Mouse (Mus musculus) embryonic facial prominence, embryonic 14.5 days (tissue): ENCODE results near the gene Tmem89. TPM values are rescaled to one million over a fixed set of nuclear protein-coding genes. Genes with fewer than 3 reads are reported as not detected.

Experiments
- ATAC-seq: fragments of 200-750 bp; cut with Nextera tagmentation; 2 replicates; pipeline ENCODE4 v1.8.0; 2017; ENCODE audit warnings: low read depth, moderate number of reproducible peaks, moderate TSS enrichment
- DNase-seq: peaks from one replicate; pipeline ENCODE4 v3.0.0-alpha.2; 2015; ENCODE audit warnings: low spot score
- H3K27ac ChIP-seq: fragments of 300-500 bp; sonication (generic); replicated peaks from 2 replicates; pipeline ENCODE4 v1.5.1; 2014; ENCODE audit warnings: low read depth, mild to moderate bottlenecking, low read length, moderate library complexity
- H3K27me3 ChIP-seq: fragments of 300-500 bp; sonication (generic); replicated peaks from 2 replicates; pipeline ENCODE4 v1.6.1; 2014; ENCODE audit warnings: low read length; ENCODE audit not compliant: control insufficient read depth, insufficient read depth
- H3K36me3 ChIP-seq: fragments of 300-500 bp; sonication (generic); 2 replicates; pipeline ENCODE4 v1.6.1; 2014; ENCODE audit warnings: low read length, mixed read lengths; ENCODE audit not compliant: control insufficient read depth, insufficient read depth
- H3K4me1 ChIP-seq: fragments of 300-500 bp; sonication (generic); 2 replicates; pipeline ENCODE4 v1.6.1; 2014; ENCODE audit warnings: antibody characterized with exemption, low read length; ENCODE audit not compliant: control insufficient read depth, insufficient read depth
- H3K4me2 ChIP-seq: fragments of 300-500 bp; sonication (generic); 2 replicates; pipeline ENCODE4 v1.6.1; 2014; ENCODE audit warnings: low read depth, mild to moderate bottlenecking, low read length, moderate library complexity, mixed read lengths
- H3K4me3 ChIP-seq: fragments of 300-500 bp; sonication (generic); 2 replicates; pipeline ENCODE4 v1.5.1; 2014; ENCODE audit warnings: low read depth, mild to moderate bottlenecking, low read length
- H3K9ac ChIP-seq: fragments of 300-500 bp; sonication (generic); 2 replicates; pipeline ENCODE4 v1.6.1; 2014; ENCODE audit warnings: low read depth, mild to moderate bottlenecking, low read length, moderate library complexity, mixed read lengths
- H3K9me3 ChIP-seq: fragments of 300-500 bp; sonication (generic); 2 replicates; pipeline ENCODE4 v1.6.1; 2016; ENCODE audit warnings: low read length; ENCODE audit not compliant: control insufficient read depth
- WGBS: fragments of 180-500 bp; shearing (Covaris S2); extraction: QIAGEN DNeasy Blood & Tissue Kit; methylation state at CpG from one replicate; pipeline ENCODE4 v1.1.7; 2014; 5-methylcytosine and 5-hydroxymethylcytosine counted together
- polyA plus RNA-seq: library from polyadenylated mRNA; unstranded; fragments of >200 nt; fragmentation: Nextera tagmentation; extraction: Ambion mirVana; gene quantifications from 2 replicates; pipeline ENCODE4 v1.2.1, GENCODE M21; 2014

Gene Tmem89
- polyA plus RNA-seq, 1 experiment from 2014 or later = not detected

DNA sequence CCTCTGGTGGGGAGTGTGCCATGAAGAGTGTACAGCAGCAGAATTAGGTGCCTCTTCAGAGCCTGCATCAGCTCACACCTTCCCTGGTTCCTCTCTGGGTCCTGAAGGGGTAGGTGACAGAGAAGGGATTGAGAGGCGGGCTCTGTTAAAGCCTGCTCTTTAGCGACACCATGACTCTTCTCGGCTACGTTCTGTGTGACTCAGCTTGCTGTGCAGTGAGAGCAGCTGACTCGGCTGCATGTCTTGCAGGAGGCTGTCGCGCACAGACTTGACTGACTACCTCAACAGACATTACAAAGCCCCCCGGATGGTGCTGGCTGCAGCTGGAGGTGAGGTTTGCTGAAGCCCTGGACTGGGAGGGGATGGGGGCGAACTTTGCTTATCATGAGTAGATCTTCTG is 30.7 kb downstream of the Tmem89 start:
- no peaks in the 10 kb centered on the region for H3K9me3 ChIP-seq
- no peak overlapping the region for H3K4me2 ChIP-seq
- H3K4me3 ChIP-seq = no peak overlapping the region
- H3K27ac ChIP-seq = no peak overlapping the region
- ATAC-seq = no peak
- WGBS = 84% methylated on average over 9 of the region's 9 CpGs
- H3K9ac ChIP-seq = no peak overlapping the region
- H3K4me1 ChIP-seq = peaks cover 23% of the 10 kb centered on the region
- H3K36me3 ChIP-seq = peaks cover 93% of the 10 kb centered on the region
- H3K27me3 ChIP-seq = no peaks in the 10 kb centered on the region
- no peak for DNase-seq

DNA sequence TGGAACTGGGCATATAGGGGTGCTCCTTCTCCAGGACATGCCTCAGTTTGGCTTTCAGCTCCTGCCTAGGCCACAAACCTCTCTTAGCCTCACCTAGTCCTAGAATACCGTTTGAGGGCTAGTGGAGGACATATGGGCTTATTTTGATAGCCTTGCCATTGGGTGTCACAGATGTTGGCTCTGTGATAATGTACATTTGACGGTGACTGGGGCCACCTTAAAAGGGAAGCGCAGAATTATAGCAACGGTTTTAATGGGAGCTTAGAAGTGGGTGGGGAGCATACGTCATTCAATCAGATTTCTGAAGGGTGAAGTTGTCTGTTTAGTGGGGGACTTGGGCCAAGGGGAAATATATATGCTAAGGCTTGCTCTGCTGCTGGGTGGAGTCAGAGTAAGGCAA is 31.2 kb downstream of the Tmem89 start:
- DNase-seq (no peak), ATAC-seq (no peak)
- H3K27me3 ChIP-seq = no peaks in the 10 kb centered on the region
- no peak overlapping the region for H3K9ac ChIP-seq
- H3K27ac ChIP-seq = no peak overlapping the region
- H3K4me2 ChIP-seq = no peak overlapping the region
- WGBS = 83% methylated on average over 5 of the region's 5 CpGs
- H3K4me1 ChIP-seq = peaks cover 26% of the 10 kb centered on the region
- peaks cover 93% of the 10 kb centered on the region for H3K36me3 ChIP-seq
- no peak overlapping the region for H3K4me3 ChIP-seq
- H3K9me3 ChIP-seq = no peaks in the 10 kb centered on the region

DNA sequence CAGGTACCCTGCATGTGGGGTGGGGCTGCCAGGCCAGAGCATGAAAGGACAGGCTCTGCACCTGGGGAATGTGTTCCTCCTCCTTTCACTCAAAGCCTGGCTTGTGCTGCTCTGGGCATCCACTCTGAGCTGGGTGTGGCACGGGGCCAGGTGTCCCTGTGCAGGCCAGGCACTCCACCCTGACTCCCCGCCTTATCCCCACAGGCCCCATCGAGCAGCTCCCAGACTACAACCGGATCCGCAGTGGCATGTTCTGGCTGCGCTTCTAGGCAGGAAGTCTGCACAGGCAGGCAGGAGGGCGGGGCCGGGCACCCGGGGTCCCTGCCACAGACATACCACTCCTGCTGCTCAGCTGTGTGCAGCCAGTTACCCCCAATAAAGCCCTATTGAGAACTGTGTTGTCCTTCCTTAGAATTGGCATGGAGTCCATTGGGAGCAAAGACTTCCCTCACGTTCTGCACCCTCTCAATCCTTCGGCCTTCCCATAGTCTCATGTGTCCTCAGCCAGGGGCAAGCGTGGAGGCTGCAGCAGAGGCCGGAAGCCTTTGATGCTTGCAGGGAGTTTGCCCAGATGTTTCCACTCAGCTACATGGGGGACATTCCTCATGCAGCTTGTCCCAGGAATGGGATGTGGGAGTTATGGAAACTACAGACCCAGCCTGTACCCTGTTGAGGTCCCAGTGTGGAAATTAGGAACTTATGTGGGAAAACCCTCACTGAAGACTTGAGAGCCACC is 35.0 kb downstream of the Tmem89 start:
- Histone ChIP-seq H3K4me1 (peaks cover 34% of the 10 kb centered on the region), H3K4me2 (peak overlapping the region; percentile 20; the same call in 1 of the 2 replicates), H3K27me3 (peaks cover 2% of the 10 kb centered on the region; the same call in 1 of the 2 replicates), H3K27ac (peak overlapping the region; percentile 94), H3K9ac (no peak overlapping the region; the same call in 1 of the 2 replicates), H3K36me3 (peaks cover 60% of the 10 kb centered on the region), H3K4me3 (no peak overlapping the region), H3K9me3 (no peaks in the 10 kb centered on the region)
- 26% methylated on average over 12 of the region's 13 CpGs for WGBS
- peak; percentile 90 for ATAC-seq
- DNase-seq = peak; percentile 90

DNA sequence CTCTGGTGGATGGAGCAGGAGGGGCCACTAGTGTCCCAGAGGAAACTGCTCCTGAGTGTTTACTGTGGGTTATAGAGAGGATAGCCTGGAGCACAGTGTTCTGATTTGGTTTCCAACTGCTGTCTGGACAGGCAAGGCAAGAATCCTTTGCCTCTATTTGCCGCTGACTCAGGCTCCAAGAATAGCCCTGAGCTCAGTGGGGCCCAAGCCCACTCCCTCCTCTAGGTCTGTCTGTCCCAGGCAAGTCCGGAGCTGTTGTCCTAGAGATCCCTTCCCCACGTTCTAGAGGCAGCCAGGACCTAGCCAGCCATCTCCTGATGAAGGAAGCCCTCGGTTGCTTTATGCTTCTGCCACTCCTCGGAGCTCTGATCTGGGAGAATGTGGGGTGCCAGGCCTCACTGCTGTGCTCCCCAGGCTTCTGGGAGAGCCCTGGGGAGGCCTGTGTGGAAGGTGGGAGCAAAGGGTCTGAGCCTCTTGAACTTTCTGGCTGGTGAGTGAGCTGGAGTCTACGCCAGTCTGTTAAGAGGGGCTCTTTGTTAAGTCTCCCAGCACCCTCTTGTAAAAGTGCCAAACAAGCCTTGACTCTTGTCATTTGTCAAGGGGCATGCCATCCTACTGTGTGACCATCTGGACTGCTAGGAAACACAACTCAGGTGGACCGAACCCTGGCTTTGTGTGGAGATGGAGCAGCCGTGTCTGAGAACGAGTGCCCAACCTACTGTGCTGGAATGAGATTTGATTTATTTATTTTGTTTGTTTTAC is 35.7 kb downstream of the Tmem89 start:
- DNase-seq = no peak
- no peak overlapping the region for H3K4me2 ChIP-seq
- H3K9me3 ChIP-seq = no peaks in the 10 kb centered on the region
- no peak; the same call in 1 of the 2 replicates for ATAC-seq
- peaks cover 34% of the 10 kb centered on the region for H3K4me1 ChIP-seq
- no peak overlapping the region for H3K4me3 ChIP-seq
- WGBS = 70% methylated on average over 9 of the region's 9 CpGs
- H3K9ac ChIP-seq = peak overlapping the region; percentile 30; the same call in 1 of the 2 replicates
- H3K27ac ChIP-seq = peak overlapping the region; percentile 94
- peaks cover 4% of the 10 kb centered on the region; the same call in 1 of the 2 replicates for H3K27me3 ChIP-seq
- peaks cover 53% of the 10 kb centered on the region for H3K36me3 ChIP-seq

DNA sequence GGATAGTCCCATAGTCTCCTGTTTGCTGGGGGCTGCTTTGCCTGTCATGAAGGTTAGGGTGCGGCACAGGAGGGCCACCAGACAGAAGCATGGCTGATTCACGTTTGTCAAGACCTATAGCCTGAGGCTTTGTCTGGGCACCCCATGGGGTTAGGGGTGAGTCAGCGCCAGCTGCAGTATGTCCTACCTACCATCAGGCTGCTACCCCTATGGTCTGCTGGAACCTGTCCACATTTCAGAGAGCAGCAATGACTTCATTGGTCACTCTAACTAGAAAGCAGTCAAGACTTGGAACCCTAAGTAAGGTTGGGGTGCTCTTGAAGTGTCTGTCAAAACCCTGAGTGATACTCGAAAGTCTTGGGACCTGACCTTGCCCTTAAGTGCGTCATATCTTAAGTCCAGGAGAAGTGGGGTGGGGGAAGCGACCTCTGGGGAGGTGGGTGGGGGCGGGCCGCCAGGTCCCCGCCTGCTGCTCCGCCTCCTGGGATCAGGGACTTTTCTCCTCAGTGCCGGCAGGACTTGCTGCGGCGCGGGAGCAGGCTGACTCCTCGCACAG is 38.7 kb downstream of the Tmem89 start, which contains the start of gene Col7a1:
TSS of gene Col7a1 (plus strand) at position 506 of the 556 bp plus-strand sequence.
- DNase-seq (no peak), ATAC-seq (no peak)
- WGBS = 12% methylated on average over 14 of the region's 15 CpGs
- H3K9me3 ChIP-seq = no peaks in the 10 kb centered on the region
- H3K4me1 ChIP-seq = peaks cover 31% of the 10 kb centered on the region
- peaks cover 4% of the 10 kb centered on the region; the same call in 1 of the 2 replicates for H3K27me3 ChIP-seq
- H3K36me3 ChIP-seq = peaks cover 22% of the 10 kb centered on the region
- H3K9ac ChIP-seq = peak within 1 kb of the TSS; percentile 55
- H3K4me2 ChIP-seq = peak within 1 kb of the TSS; percentile 50
- no peak within 1 kb of the TSS; the same call in 1 of the 2 replicates for H3K27ac ChIP-seq
- H3K4me3 ChIP-seq = peak within 1 kb of the TSS; percentile 36

DNA sequence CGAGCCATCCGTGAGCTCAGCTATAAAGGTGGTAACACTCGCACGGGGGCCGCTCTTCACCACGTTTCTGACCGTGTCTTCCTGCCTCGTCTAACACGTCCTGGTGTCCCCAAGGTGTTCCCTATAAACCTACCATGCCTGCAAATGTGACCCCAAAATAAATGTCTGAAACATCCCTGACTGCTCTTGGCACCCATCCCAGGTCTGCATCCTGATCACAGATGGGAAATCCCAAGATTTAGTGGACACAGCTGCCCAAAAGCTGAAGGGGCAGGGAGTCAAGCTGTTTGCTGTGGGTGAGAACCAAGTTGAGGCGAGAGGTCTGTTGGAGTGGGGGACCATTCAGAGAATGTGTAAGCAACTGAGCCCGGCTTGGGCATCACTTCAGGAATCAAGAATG is 40.8 kb downstream of the Tmem89 start:
- H3K27me3 ChIP-seq = peaks cover 4% of the 10 kb centered on the region; the same call in 1 of the 2 replicates
- ATAC-seq = no peak
- H3K36me3 ChIP-seq = peaks cover 3% of the 10 kb centered on the region; the same call in 1 of the 2 replicates
- no peaks in the 10 kb centered on the region for H3K9me3 ChIP-seq
- H3K27ac ChIP-seq = no peak overlapping the region
- no peak overlapping the region for H3K4me3 ChIP-seq
- no peak overlapping the region for H3K4me2 ChIP-seq
- WGBS = 85% methylated on average over 11 of the region's 11 CpGs
- H3K9ac ChIP-seq = no peak overlapping the region
- no peak for DNase-seq
- peaks cover 10% of the 10 kb centered on the region for H3K4me1 ChIP-seq

DNA sequence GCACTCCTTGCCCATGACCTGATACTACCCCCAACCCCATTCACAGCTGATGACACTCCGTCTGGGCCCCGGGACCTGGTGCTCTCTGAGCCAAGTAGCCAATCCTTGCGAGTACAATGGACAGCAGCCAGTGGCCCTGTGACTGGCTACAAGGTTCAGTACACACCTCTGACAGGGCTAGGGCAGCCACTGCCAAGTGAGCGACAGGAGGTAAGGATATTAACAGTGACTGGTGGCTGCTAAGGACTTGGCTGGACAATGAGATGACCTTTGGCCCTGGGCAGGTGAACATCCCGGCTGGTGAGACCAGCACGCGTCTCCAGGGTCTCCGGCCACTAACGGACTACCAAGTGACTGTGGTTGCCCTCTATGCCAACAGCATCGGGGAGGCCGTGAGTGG is 41.4 kb downstream of the Tmem89 start:
- Histone ChIP-seq H3K36me3 (no peaks in the 10 kb centered on the region), H3K9me3 (no peaks in the 10 kb centered on the region), H3K27ac (no peak overlapping the region), H3K4me3 (no peak overlapping the region), H3K4me1 (peaks cover 8% of the 10 kb centered on the region; the same call in 1 of the 2 replicates), H3K27me3 (peaks cover 4% of the 10 kb centered on the region; the same call in 1 of the 2 replicates), H3K4me2 (no peak overlapping the region), H3K9ac (no peak overlapping the region)
- ATAC-seq (no peak), DNase-seq (no peak)
- WGBS = 90% methylated on average over 9 of the region's 11 CpGs

DNA sequence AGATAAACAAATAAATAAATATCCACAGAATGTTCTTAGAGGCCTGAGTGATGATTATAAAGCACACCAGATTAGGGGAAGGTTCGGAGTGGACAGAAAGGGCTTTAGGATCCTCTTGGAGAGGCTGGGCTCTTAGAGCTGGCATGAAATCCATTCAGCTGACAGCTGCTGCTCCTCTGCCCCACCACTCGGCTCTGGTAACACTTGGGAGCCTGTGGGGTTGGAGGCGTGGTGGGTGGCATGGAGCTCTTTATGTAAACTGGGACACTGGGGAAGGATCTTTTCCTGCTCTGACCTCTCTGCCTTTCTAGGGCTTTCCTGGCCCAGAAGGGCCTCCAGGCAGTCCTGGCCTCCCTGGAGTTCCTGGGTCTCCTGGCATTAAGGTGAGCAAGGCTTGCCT is 49.2 kb downstream of the Tmem89 start:
- Histone ChIP-seq H3K36me3 (peaks cover 3% of the 10 kb centered on the region; the same call in 1 of the 2 replicates), H3K9ac (no peak overlapping the region), H3K4me2 (no peak overlapping the region), H3K4me3 (no peak overlapping the region), H3K27me3 (no peaks in the 10 kb centered on the region), H3K4me1 (no peaks in the 10 kb centered on the region), H3K9me3 (no peaks in the 10 kb centered on the region), H3K27ac (no peak overlapping the region)
- DNase-seq = no peak
- 81% methylated on average over 3 of the region's 3 CpGs for WGBS
- ATAC-seq = no peak
